Mouse (Mus musculus) testis, postnatal 14 days (tissue): Measurements from ENCODE around the gene Tef.

Source experiments
- DNase-seq: peaks from one replicate; pipeline ENCODE4 v3.0.0; 2021; ENCODE audit warnings: low spot score

Tef gene

GRCm38 (mm10) chr15:81829208-81829580, 27.0 kb downstream of the Tef start:
- DNase-seq: no peak

GRCm38 (mm10) chr15:81830530-81830929, 28.3 kb downstream of the Tef start:
- DNase-seq: no peak

- DNase-seq: peak; percentile 81
These were observed 29.1 kb downstream of the Tef start for GRCm38 (mm10) chr15:81831136-81831825.

- no peak for DNase-seq
These were observed 30.0 kb downstream of the Tef start for GRCm38 (mm10) chr15:81832219-81832618.

- DNase-seq: no peak
These were observed 31.3 kb downstream of the Tef start for GRCm38 (mm10) chr15:81833481-81833880.

- no peak for DNase-seq
These were observed 32.1 kb downstream of the Tef start for GRCm38 (mm10) chr15:81834171-81834841.

GRCm38 (mm10) chr15:81835007-81835880, 33.0 kb downstream of the Tef start:
- no peak for DNase-seq

GRCm38 (mm10) chr15:81836124-81836821, 34.1 kb downstream of the Tef start:
- peak; percentile 85 for DNase-seq

GRCm38 (mm10) chr15:81836966-81837920, 35.0 kb downstream of the Tef start:
- DNase-seq: no peak

- no peak for DNase-seq
These were observed 36.5 kb downstream of the Tef start for GRCm38 (mm10) chr15:81838554-81839235.

- DNase-seq: peak; percentile 84
These were observed 37.4 kb downstream of the Tef start for GRCm38 (mm10) chr15:81839634-81840033.

- DNase-seq: no peak
These were observed 38.1 kb downstream of the Tef start for GRCm38 (mm10) chr15:81840306-81840705.

GRCm38 (mm10) chr15:81842275-81842674, 40.1 kb downstream of the Tef start:
- DNase-seq: no peak

GRCm38 (mm10) chr15:81845033-81845625, 42.9 kb downstream of the Tef start:
- DNase-seq: no peak

- no peak for DNase-seq
These were observed 43.5 kb downstream of the Tef start for GRCm38 (mm10) chr15:81845724-81846123.

GRCm38 (mm10) chr15:81846755-81847154, 44.5 kb downstream of the Tef start:
- DNase-seq: peak; percentile 55

GRCm38 (mm10) chr15:81847161-81847560, 44.9 kb downstream of the Tef start:
- DNase-seq: no peak

- DNase-seq: no peak
These were observed 45.6 kb downstream of the Tef start for GRCm38 (mm10) chr15:81847861-81848260.

- no peak for DNase-seq
These were observed 46.1 kb downstream of the Tef start for GRCm38 (mm10) chr15:81848301-81848700.

GRCm38 (mm10) chr15:81849104-81849503, 46.9 kb downstream of the Tef start:
- no peak for DNase-seq
